Mouse (Mus musculus) lung, embryonic 15.5 days (tissue): ENCODE measurements at regions not wholly inside any gene's neighbourhood (a gene's known extent, or its start where the extent isn't known, plus 50 kb on each side); places are given as distances from the start of the nearest gene placed in this dataset.

Experiments used
- ATAC-seq: fragments of 200-750 bp; cut with Nextera tagmentation; 2 replicates; pipeline ENCODE4 v1.8.0; 2017; ENCODE audit warnings: moderate number of reproducible peaks, borderline replicate concordance; ENCODE audit not compliant: low FRiP score, low TSS enrichment; ENCODE audit errors: extremely low read depth
- H3K27ac ChIP-seq: fragments of 300-500 bp; sonication (generic); 2 replicates; pipeline ENCODE4 v1.5.1; 2015; ENCODE audit warnings: moderate library complexity, mild to moderate bottlenecking, inconsistent platforms
- H3K27me3 ChIP-seq: fragments of 300-500 bp; sonication (generic); 2 replicates; pipeline ENCODE4 v1.6.1; 2015; ENCODE audit warnings: inconsistent platforms
- H3K36me3 ChIP-seq: fragments of 300-500 bp; sonication (generic); 2 replicates; pipeline ENCODE4 v1.6.1; 2015; ENCODE audit warnings: inconsistent platforms
- H3K4me1 ChIP-seq: fragments of 300-500 bp; sonication (generic); 2 replicates; pipeline ENCODE4 v1.6.1; 2015; ENCODE audit warnings: inconsistent platforms
- H3K4me2 ChIP-seq: fragments of 300-500 bp; sonication (generic); 2 replicates; pipeline ENCODE4 v1.6.1; 2015; ENCODE audit warnings: inconsistent platforms, mild to moderate bottlenecking, moderate library complexity
- H3K4me3 ChIP-seq: fragments of 300-500 bp; sonication (generic); 2 replicates; pipeline ENCODE4 v1.5.1; 2015; ENCODE audit warnings: mild to moderate bottlenecking, inconsistent platforms
- H3K9ac ChIP-seq: fragments of 300-500 bp; sonication (generic); 2 replicates; pipeline ENCODE4 v1.6.1; 2015; ENCODE audit warnings: inconsistent platforms
- H3K9me3 ChIP-seq: fragments of 300-500 bp; sonication (generic); 2 replicates; pipeline ENCODE4 v1.6.1; 2016; ENCODE audit warnings: inconsistent platforms
- WGBS: fragments of 180-500 bp; shearing (Covaris S2); methylation state at CpG from one replicate; pipeline ENCODE4 v1.1.7; 2015; 5-methylcytosine and 5-hydroxymethylcytosine counted together

DNA sequence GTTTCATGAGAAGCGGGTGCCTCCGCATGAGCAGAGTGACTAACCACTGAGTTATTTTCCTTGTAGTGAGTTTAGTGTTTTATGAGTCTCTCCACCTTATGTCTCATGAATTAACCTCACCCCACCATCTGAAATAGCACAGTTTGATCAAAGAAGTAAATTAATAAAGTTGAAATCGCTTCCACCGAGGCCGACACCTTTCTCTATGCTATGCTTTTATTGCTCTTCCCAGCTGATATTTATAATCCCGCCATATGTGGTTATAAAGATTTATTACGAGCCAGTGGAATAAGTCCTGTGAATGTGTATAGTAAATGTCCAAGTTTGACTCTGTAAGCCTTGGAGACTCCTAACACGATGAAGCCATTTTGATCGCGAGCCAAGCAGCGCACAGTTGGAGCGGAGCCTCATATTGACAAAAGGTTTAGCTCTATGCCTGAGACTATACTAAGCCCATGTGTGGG is 329.3 kb downstream of the Foxa2 start:
- WGBS = 80% methylated on average over 12 of the region's 12 CpGs
- Histone ChIP-seq H3K9me3 (no peaks in the 10 kb centered on the region), H3K4me3 (no peak overlapping the region), H3K27me3 (no peaks in the 10 kb centered on the region), H3K27ac (no peak overlapping the region), H3K4me2 (no peak overlapping the region), H3K4me1 (no peaks in the 10 kb centered on the region), H3K9ac (no peak overlapping the region), H3K36me3 (no peaks in the 10 kb centered on the region)
- no peak for ATAC-seq

DNA sequence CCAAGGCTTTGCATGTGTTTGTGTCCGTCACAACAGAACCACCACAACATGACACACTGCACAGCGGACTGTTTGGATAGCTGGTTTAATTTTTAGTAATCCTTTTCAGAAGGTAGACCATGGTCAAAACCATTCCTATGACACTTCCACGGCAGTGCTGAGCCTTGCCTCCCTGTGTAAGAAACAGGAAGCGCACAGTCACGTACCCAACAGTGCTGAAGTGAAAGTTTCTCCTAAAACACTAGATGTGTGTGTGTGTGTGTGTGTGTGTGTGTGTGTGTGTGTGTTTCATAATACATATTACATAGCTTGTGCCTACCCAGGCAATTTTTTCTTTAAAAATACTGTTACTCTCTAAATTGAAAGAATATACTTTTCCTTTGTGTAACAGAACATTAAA is 331.0 kb downstream of the Foxa2 start:
- H3K9me3 ChIP-seq = no peaks in the 10 kb centered on the region
- no peak overlapping the region for H3K4me2 ChIP-seq
- H3K9ac ChIP-seq = no peak overlapping the region
- no peak for ATAC-seq
- H3K36me3 ChIP-seq = no peaks in the 10 kb centered on the region
- H3K4me3 ChIP-seq = no peak overlapping the region
- WGBS = 74% methylated on average over 5 of the region's 5 CpGs
- no peaks in the 10 kb centered on the region for H3K27me3 ChIP-seq
- peaks cover 3% of the 10 kb centered on the region; the same call in 1 of the 2 replicates for H3K4me1 ChIP-seq
- no peak overlapping the region for H3K27ac ChIP-seq

DNA sequence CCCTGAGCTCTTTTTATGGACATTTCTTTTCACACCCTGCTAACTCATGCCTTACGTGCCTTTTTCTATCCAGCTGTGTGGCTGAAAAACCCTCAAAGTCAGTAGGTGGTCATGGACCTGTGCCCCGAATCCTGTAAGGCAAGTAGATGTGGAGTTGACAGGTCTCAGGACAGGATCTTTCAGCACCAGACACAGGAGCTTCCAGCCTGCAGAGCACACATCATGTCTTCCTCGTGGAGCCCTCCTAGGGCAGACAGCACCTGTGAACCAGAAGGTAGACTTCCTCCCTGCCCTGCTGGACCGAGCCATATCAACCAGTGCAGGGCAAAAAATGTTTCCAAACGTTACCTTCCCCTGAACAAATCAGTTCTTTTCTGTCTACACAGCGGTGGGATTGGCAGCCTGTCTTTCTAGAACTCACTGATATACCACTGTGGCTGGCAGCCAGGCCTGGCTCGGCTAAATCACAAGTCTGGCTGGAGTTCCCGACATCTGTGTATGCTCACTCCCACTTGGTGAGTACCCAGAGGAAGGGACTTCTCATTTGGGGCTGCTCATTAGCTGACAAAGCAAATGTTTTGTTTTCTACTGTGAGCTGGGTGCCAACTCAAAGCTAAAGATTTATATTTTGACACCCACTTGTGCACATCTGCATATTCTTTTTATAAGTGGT is 336.0 kb downstream of the Foxa2 start:
- H3K27me3 ChIP-seq = no peaks in the 10 kb centered on the region
- H3K4me1 ChIP-seq = peaks cover 12% of the 10 kb centered on the region
- H3K9ac ChIP-seq = no peak overlapping the region
- ATAC-seq = peak; percentile 77; the same call in 1 of the 2 replicates
- 37% methylated on average over 8 of the region's 8 CpGs for WGBS
- no peak overlapping the region for H3K4me3 ChIP-seq
- H3K9me3 ChIP-seq = no peaks in the 10 kb centered on the region
- no peaks in the 10 kb centered on the region for H3K36me3 ChIP-seq
- H3K4me2 ChIP-seq = no peak overlapping the region
- no peak overlapping the region for H3K27ac ChIP-seq

DNA sequence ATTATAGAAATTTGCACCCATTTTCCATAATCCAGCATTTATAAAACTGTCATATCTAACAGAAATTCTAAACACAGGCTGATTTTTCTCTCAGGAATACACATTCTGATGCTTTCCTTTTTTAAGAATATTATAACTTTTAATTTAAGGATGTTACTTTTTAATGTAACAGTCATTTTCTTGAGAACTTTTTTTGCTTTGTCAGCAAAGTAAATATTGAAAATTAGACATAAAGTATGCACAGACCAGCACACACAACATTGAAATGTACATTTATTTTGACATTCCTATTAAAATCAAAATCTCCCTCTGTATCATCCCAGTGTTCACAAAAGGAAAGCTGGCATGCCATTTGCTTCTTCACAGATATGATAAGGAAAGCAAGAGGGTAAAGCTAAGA is 337.0 kb downstream of the Foxa2 start:
- Histone ChIP-seq H3K36me3 (no peaks in the 10 kb centered on the region), H3K4me3 (no peak overlapping the region), H3K27me3 (no peaks in the 10 kb centered on the region), H3K4me1 (peaks cover 12% of the 10 kb centered on the region), H3K4me2 (no peak overlapping the region), H3K27ac (no peak overlapping the region), H3K9me3 (no peaks in the 10 kb centered on the region), H3K9ac (no peak overlapping the region)
- ATAC-seq = no peak

DNA sequence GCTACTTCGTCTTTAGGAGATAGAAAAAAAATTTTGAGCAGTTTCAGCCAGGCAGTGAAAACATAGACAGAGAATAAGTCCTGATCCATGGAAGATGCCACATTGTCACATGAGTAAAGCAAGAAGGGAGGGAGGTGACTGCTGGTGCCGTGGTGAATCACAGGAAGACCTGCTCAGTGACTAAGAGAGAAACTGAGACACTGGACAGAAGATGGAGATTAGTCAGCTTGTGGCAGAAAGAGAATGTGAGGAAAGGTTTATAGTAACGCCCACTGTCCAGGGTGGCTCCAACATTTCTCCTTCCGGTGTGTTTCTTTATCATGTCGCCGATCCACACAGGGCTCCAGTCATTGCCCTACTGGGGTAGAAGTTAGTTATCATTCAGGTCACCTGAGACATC is 339.6 kb downstream of the Foxa2 start:
- Histone ChIP-seq H3K4me1 (peaks cover 12% of the 10 kb centered on the region), H3K4me2 (no peak overlapping the region), H3K36me3 (no peaks in the 10 kb centered on the region), H3K4me3 (no peak overlapping the region), H3K27ac (no peak overlapping the region), H3K9ac (no peak overlapping the region), H3K9me3 (no peaks in the 10 kb centered on the region), H3K27me3 (no peaks in the 10 kb centered on the region)
- ATAC-seq = no peak
- 72% methylated on average over 6 of the region's 6 CpGs for WGBS

DNA sequence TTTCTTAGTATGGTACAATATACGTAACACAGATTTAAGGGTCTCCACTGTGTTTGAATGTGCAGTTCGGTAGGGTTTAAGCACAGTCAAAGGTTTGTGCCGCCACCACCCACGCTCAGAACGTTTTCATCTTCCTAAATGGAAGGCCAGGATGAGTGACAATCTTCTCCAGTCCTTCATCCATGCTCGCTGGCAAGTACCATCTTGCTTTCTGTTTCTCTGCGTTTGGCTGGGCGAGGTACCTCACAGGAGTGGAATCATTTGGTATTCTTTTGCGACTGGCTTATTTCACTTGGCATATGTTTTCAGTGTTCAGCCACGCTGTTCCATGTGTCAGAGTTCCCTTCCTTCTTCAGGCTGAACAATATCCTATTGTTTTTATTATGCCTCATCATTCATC is 342.3 kb downstream of the Pax1 start:
- 74% methylated on average over 10 of the region's 10 CpGs for WGBS
- H3K4me1 ChIP-seq = no peaks in the 10 kb centered on the region
- no peak overlapping the region for H3K9ac ChIP-seq
- no peak overlapping the region for H3K4me2 ChIP-seq
- H3K27me3 ChIP-seq = no peaks in the 10 kb centered on the region
- H3K27ac ChIP-seq = no peak overlapping the region
- no peak for ATAC-seq
- no peak overlapping the region for H3K4me3 ChIP-seq
- H3K9me3 ChIP-seq = no peaks in the 10 kb centered on the region
- no peaks in the 10 kb centered on the region for H3K36me3 ChIP-seq

DNA sequence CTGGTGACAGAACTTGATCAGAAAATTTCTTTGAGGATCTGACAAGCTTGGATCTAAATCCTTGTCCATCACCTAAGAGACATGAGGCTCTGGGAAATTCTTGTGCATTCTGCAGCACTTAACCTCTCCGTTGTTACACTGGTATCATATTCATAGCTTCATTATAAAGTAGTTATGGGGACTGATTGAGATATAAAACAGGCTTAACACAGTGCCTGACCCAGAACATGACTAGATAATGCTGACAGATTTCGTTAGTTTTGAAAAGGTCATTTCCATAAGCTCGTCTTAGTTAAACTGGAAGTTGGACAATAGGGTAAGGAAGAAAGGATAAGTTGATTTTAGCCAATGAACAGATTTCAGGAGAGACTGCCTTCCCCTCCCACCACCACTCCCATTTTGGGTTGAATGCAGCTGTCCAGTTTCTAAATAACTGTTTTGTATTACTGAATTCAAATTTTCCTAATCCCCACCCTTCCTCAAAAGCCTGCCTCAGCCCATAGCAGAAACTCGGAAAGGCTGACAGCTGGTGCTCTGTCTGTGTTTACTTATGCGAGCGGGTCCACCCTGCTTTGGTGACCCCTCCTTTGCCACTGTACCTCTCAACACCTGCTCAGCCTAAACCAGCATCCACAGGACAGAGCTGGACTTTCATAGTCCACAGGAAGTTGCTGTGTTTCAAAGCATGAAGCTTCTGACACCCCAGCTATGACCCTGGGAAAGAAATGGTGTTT is 340.8 kb downstream of the Pax1 start:
- H3K27me3 ChIP-seq = no peaks in the 10 kb centered on the region
- no peaks in the 10 kb centered on the region for H3K9me3 ChIP-seq
- no peak overlapping the region for H3K27ac ChIP-seq
- H3K4me2 ChIP-seq = no peak overlapping the region
- 40% methylated on average over 6 of the region's 6 CpGs for WGBS
- no peaks in the 10 kb centered on the region for H3K36me3 ChIP-seq
- no peak overlapping the region for H3K9ac ChIP-seq
- no peak for ATAC-seq
- no peak overlapping the region for H3K4me3 ChIP-seq
- H3K4me1 ChIP-seq = no peaks in the 10 kb centered on the region

DNA sequence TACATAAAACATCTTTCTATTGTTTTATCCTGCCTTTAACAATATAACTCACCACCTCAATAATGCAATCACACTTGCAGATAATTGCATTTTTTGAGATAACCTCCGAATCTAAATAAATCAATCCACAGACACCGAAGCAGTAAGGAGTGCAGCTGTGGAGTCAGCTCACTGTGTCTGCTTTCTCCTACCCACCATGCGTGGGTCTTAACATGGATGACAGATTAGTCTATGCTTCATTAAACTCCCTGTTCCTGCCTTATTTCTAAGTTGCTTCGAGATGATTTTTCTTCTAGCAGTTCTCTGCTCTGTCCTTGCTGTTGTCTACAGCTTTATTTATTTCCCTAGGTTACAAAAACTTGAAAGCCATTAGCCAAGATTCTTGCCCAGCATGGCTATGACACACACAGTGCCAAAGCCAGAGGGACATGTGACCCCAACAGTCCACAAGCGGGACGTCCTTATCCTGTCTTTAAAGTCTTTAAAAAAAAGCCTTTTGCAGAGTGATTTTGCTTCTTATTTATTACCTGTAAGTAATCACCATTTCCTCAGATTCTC is 337.9 kb downstream of the Pax1 start:
- Histone ChIP-seq H3K9ac (no peak overlapping the region), H3K27me3 (no peaks in the 10 kb centered on the region), H3K4me3 (no peak overlapping the region), H3K4me1 (no peaks in the 10 kb centered on the region), H3K27ac (no peak overlapping the region), H3K9me3 (no peaks in the 10 kb centered on the region), H3K4me2 (no peak overlapping the region), H3K36me3 (no peaks in the 10 kb centered on the region)
- 47% methylated on average over 6 of the region's 6 CpGs for WGBS
- no peak for ATAC-seq

DNA sequence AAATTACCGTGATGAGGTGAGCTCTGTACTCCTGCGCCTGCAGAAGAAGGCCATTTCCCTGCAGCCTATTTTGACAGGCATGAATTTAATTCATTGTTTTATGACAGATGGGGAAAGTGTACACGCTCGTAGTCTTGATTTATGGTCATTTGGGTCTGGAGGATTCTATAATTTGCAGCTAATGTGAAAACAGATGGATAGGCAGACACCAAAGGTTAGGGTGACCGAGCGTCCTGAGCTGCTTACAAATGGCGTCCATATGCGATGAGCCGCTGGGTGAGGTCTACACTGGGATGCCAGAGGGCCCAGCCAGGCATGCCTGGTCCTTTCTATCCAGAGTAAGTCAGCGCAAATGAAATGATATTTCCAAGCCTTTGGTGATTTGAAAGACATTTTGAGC is 330.2 kb downstream of the Pax1 start:
- H3K36me3 ChIP-seq = no peaks in the 10 kb centered on the region
- no peaks in the 10 kb centered on the region for H3K9me3 ChIP-seq
- H3K9ac ChIP-seq = no peak overlapping the region
- no peaks in the 10 kb centered on the region for H3K27me3 ChIP-seq
- WGBS = 76% methylated on average over 10 of the region's 10 CpGs
- H3K4me3 ChIP-seq = no peak overlapping the region
- no peak overlapping the region for H3K27ac ChIP-seq
- H3K4me1 ChIP-seq = no peaks in the 10 kb centered on the region
- ATAC-seq = no peak
- H3K4me2 ChIP-seq = no peak overlapping the region

DNA sequence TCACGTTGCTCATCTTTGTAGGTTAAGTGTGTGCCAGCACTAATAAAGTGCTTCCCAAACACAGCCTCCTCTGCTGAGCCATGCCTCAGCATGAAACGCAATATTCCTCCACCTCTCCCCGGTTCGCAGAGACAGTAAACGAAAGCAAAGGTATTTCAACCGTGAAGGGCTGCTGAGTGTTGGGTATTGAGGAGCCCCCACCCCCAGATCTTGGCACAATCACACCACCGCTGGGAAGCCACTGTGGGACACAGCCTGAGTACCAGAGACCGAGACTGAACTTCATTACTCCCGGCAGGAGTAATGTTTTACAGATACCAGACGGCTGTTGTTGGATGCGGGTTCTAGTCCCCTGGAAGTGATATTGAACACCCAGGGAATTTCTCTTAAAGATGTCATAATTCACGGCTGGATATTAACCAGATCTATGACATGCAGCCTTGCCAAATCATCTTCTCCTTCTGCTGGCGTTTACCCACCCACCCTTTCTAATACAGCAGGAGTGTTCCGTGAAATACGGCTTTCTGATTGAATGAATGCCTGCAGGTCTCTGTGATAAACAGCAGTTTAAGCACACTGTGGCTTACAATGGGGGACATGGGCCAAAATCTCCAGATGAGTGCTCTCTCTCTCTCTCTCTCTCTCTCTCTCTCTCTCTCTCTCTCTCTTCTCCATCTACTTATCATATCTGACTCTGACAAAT is 328.9 kb downstream of the Pax1 start:
- 59% methylated on average over 15 of the region's 15 CpGs for WGBS
- Histone ChIP-seq H3K4me1 (no peaks in the 10 kb centered on the region), H3K9ac (no peak overlapping the region), H3K27ac (no peak overlapping the region), H3K4me3 (no peak overlapping the region), H3K4me2 (no peak overlapping the region), H3K27me3 (no peaks in the 10 kb centered on the region), H3K9me3 (no peaks in the 10 kb centered on the region), H3K36me3 (no peaks in the 10 kb centered on the region)
- no peak for ATAC-seq

DNA sequence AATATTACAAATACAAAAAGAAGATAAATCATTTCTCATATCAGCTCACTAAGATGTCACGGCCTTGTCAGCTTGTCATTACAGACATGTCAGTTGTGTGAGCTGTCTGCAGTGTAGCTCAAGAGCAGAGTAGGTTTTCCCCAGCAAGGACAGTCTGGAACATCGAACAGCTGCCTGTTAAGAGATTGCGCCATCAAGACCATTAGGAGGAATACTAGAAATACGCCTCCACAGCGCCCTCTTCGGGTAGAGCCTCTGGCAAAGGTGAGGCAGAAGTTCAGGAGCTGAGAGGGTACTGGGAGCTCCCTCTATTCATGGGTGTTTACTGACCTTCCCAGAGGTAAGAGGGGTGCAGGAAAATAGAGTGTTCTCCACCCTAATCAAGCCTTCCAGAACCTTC is 327.0 kb downstream of the Pax1 start:
- Histone ChIP-seq H3K4me2 (no peak overlapping the region), H3K4me3 (no peak overlapping the region), H3K36me3 (no peaks in the 10 kb centered on the region), H3K27ac (no peak overlapping the region), H3K27me3 (no peaks in the 10 kb centered on the region), H3K9me3 (no peaks in the 10 kb centered on the region), H3K9ac (no peak overlapping the region), H3K4me1 (no peaks in the 10 kb centered on the region; the same call in 1 of the 2 replicates)
- ATAC-seq = peak; percentile 42; the same call in 1 of the 2 replicates
- 13% methylated on average over 6 of the region's 6 CpGs for WGBS

DNA sequence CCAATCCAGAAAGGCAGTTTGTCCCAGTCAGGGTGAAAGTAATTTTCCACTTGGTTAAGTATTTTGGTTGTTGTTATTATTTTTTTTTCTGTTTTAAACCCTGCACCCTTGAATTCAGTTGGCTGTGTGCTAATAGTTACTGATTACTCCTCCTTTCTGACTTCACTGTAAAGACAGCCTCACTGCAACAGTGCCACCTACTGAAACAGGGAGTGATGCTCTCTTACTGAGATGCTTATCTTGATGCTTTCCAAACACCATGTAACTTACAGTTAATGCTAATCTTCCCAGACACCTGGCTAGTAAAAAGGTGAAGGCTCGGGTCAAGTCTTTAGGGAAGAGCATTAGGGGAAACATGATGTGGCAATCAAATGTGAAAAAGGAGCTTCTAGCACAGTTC is 294.9 kb downstream of the Pax1 start:
- no peaks in the 10 kb centered on the region for H3K27me3 ChIP-seq
- no peaks in the 10 kb centered on the region for H3K36me3 ChIP-seq
- no peak overlapping the region for H3K9ac ChIP-seq
- H3K27ac ChIP-seq = no peak overlapping the region
- H3K4me3 ChIP-seq = no peak overlapping the region
- no peaks in the 10 kb centered on the region for H3K4me1 ChIP-seq
- no peaks in the 10 kb centered on the region for H3K9me3 ChIP-seq
- no peak for ATAC-seq
- 6% methylated on average over 1 of the region's 1 CpGs for WGBS
- H3K4me2 ChIP-seq = no peak overlapping the region
